Mouse (Mus musculus) kidney, adult 18-20 months (tissue): Measurements from ENCODE around the gene Scand1.
A peak's percentile ranks its signal among the peaks of the same experiment; 100 is the strongest.

Source experiments
- DNase-seq: peaks from one replicate; pipeline ENCODE4 v3.0.0; 2021

Gene Scand1

GRCm38 (mm10) chr2:156305818-156306217, 6.7 kb downstream of the Scand1 start:
- no peak for DNase-seq

DNA sequence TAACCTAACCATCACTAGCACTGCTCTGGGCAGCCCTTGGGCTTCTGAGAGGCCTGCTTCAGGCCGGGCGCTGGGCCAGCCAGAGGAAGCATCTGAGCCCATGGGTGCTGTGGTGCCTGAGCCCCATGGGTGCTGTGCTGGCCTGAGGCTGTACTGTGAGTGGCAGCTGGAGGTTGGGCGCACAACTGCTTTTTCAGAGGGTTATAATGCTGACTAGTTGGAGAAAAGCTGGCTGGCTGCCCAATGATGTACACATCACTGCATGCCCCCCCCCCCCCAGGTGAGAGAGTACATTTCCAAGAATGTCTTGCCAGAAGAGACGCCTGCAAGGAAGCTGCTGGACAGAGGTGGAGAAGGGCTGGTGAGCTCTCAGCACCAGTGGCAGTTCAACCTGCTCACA, 8.2 kb downstream of the Scand1 start:
- DNase-seq = no peak

GRCm38 (mm10) chr2:156302063-156302462, 10.4 kb downstream of the Scand1 start:
- DNase-seq = no peak

DNA sequence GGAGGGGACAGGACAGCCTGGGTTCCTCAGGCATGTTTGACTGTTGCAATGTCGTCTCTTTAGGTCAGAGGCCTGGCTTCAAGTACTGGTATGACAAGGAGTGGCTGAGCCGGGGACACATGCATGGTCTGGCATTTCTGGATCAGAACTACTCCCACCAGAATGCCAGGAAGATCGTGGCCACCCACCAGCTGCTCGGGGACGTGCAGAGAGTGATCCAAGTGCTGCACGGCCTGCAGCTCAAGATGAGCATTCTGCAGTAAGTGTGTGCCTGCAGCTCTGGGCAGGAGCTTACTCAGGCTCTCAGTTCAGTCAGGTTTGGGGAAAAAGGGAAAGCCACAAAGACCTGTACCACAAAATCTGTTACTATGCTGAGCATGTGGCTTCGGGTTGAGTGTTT, 14.0 kb downstream of the Scand1 start:
- DNase-seq = no peak

- no peak for DNase-seq
These were observed 14.9 kb downstream of the Scand1 start for GRCm38 (mm10) chr2:156297653-156298052.

DNA sequence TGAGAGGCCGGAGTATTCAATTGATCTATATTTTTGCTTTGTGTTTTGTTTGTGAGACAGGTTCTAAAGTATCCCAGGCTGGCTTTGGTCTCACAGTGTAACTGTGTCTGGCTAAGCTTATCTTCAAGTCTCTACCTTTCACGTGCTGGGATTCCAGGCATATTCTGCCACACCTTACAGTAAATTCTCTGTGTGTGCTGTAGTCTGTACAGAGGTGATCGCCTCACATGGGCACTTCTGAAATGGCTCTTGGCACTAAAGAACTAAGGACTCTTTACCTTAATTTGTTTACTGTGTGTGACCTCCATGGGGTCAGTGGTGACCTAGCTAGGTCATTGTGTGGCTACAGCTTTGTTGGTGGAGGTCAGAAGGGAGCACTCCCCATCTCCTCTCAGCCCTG, 16.3 kb downstream of the Scand1 start:
- no peak for DNase-seq

GRCm38 (mm10) chr2:156295601-156296063, 16.9 kb downstream of the Scand1 start:
- DNase-seq = peak; percentile 61

DNA sequence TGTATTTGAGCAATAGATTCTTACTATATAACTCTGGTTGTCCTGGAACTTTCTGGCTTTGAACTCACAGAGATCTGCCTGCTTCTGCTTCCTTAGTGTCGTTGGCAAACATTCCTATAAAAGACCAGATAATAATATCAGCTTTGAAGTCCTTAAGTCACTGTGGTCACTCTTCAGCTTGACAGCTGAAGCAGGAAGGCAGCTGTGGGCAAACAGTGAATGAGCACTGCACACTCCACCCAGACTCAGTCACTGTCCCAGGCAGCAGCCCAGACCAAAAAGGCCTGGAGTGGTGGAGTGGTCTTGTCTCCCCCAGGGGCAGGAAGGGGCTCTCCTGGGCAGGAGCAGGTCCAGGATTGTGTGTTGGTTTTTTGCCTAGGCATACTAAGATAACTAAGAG, 20.5 kb downstream of the Scand1 start:
- DNase-seq = no peak

DNA sequence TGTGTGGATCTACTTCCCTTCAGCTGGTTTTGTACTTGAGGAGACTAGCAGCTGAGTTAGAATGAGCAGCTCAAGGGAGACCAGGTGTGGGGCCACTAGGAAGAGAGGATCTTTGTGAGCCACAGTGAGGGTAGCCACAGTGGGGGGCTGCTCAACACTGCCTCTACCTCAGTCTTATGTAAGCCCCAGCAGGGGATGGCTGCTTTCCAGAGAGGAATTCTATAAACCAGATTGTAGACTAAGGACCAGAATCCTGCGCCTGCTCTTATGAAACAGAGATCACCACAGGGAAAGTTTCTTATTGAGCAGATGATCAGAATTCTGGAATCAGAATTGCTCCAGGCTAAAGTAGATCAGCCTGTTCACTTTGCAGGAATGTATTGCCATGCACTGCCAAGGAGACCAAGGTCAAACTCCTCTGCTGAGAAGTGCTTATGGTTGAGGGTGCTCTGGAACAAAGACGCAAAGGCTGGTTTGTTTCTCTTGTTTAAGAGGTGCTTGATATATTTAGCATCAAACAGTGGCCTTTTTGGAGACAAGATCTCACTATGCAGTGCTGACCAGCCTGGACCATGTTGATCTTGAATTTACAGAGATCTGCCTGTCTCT, 22.8 kb downstream of the Scand1 start:
- DNase-seq = no peak

DNA sequence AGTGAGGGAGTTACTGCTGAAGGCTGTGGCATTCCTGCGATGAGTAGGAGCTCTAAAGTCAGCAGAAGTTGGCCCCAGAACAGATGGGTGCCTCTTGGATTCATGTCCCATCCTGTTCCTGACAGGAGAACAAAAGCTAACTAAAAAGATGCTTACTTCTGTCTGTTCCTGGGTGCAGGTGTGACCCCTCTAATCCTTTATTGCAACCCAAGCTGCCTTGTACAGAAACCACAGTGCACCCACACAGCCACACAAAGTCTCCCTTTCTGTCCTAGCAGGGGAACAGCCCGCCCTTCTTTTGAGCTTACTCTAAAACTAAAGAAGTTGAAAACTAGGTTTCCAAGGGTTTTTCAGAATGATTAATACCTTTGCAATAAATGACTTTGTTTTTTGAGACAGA, 24.3 kb downstream of the Scand1 start:
- DNase-seq = no peak

GRCm38 (mm10) chr2:156286733-156287132, 25.8 kb downstream of the Scand1 start:
- DNase-seq = no peak

- DNase-seq = no peak
These were observed 27.3 kb downstream of the Scand1 start for GRCm38 (mm10) chr2:156285161-156285560.

DNA sequence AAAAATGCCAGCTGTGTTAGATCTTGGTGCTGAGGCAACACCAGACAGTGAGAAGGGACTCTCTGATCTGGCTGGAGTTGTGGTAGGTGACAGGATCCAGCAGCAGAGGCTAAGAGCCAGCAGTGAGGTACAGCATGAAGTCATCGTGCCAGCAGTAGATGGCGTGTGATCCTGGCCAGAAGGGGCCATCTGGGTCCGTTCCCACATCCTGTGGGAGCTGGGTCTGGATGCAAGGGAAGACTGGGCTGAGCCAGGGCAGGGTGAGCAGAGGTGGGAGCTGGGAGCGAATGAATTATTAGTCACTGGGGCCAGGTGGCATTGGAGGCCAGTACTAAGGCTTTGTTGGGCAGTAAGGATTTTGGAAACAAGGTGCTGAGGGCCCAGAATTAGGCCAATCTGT, 31.3 kb downstream of the Scand1 start:
- no peak for DNase-seq

DNA sequence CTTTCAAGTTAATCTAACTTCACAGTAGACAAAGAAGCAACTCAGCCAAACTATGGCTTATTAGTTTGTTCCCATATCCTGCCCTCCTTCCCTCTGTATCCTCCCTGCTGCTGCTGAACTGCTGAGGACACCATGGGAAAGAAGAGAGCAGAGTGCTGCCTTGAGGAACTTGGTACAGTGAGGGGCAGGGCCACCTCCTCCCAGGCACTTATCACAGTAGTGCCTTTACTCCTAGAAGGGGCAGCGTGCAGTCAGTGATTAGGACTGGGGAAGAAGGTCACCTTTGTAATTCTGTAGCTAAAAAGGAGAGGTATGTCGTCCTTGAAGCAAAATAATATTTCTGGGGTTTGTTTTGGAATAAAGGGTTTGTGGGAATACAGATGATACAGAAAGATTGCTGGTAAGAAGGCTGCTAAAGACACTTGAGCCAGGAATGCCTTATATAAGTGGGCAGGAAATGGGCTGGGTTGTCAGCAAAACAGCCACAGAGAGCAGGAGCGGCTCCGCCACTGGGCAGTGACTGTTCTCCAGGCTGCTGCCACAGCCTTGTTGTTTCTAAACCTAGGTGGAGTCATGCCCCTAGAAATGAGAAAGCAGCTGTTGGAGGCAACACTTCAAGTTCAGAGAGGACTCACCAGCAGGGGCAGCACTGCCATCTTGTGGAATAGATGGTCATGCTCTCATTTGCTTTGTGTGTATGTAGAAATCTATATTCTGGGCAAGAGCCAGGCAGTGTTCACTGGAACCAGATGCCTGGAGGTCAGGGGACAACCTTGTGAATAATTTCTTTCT, 34.1 kb downstream of the Scand1 start:
- peak; percentile 87 for DNase-seq

DNA sequence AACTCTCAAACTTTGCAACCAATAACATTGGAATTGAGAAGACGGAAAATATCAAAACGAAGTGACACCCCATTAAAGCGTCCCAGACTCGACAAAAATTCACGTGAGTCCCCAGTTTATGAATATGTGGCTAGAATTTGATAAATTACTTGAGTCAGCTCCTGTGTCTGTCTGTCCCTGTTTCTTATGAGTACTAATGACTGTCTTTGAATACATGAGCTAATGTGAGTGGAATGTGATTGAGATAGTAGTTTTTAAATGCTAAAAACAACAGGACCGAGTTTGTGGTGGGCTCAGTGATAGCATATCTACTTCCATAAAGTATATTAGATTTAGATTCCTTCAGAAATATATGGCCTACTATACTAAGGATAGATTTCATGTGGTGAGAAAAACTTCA, 40.0 kb downstream of the Scand1 start:
- DNase-seq = no peak

GRCm38 (mm10) chr2:156267636-156268035, 44.9 kb downstream of the Scand1 start:
- no peak for DNase-seq

- DNase-seq = no peak
These were observed 49.2 kb downstream of the Scand1 start for GRCm38 (mm10) chr2:156263204-156263893.
